Mouse (Mus musculus): ENCODE data around the gene Klf12. TPM values are rescaled to one million over a fixed set of nuclear protein-coding genes. Genes with fewer than 3 reads are reported as not detected.
A peak's percentile ranks its signal among the peaks of the same experiment; 100 is the strongest.

The Klf12 gene
- 7.6 and 11.1 TPM in 2 replicates for polyA plus RNA-seq (2012; rRNA removed)

- WGBS = 1% methylated on average over 37 of the region's 40 CpGs
- TF ChIP-seq POLR2A (IDR thresholded peaks at IDR 0.05; ENCODE audit: borderline replicate concordance, extremely low read depth, low read depth, low read length) (0 out of 2 replicates have a peak, but pooled peaks have one; percentile 21), CTCF (IDR thresholded peaks at IDR 0.05; ENCODE audit: insufficient read depth, low read length) (no peak)
- Histone ChIP-seq H3K4me1 (ENCODE audit: control insufficient read depth, insufficient read depth, low read length) (peaks cover 3% of the 10 kb centered on the region; the same call in 1 of the 2 replicates), H3K4me3 (replicated peaks; ENCODE audit: extremely low read depth, low read depth, low read length) (peak within 1 kb of the TSS; percentile 83)
- DNase-seq = peak; percentile 57
These were observed at the start of gene Klf12 for GRCm38 (mm10) chr14:100284119-100284860. Klf12 (minus strand) TSS chr14:100284679.

GRCm38 (mm10) chr14:100333369-100333768 is 48.9 kb upstream of the Klf12 start:
- 69% methylated on average over 2 of the region's 2 CpGs for WGBS
- DNase-seq = no peak
- H3K4me3 ChIP-seq (replicated peaks; ENCODE audit: extremely low read depth, low read depth, low read length) = no peak overlapping the region
- no peak for TF ChIP-seq POLR2A (IDR thresholded peaks at IDR 0.05; ENCODE audit: borderline replicate concordance, extremely low read depth, low read depth, low read length)
- no peak for TF ChIP-seq CTCF (IDR thresholded peaks at IDR 0.05; ENCODE audit: insufficient read depth, low read length)
- H3K4me1 ChIP-seq (ENCODE audit: control insufficient read depth, insufficient read depth, low read length) = no peaks in the 10 kb centered on the region

- DNase-seq = no peak
- TF ChIP-seq CTCF (IDR thresholded peaks at IDR 0.05; ENCODE audit: insufficient read depth, low read length) (no peak), POLR2A (IDR thresholded peaks at IDR 0.05; ENCODE audit: borderline replicate concordance, extremely low read depth, low read depth, low read length) (no peak)
- WGBS = 63% methylated on average over 6 of the region's 6 CpGs
- H3K4me1 ChIP-seq (ENCODE audit: control insufficient read depth, insufficient read depth, low read length) = no peaks in the 10 kb centered on the region
- H3K4me3 ChIP-seq (replicated peaks; ENCODE audit: extremely low read depth, low read depth, low read length) = no peak overlapping the region
These were observed 44.3 kb upstream of the Klf12 start for GRCm38 (mm10) chr14:100328602-100329276.

GRCm38 (mm10) chr14:100324303-100324702 is 39.8 kb upstream of the Klf12 start:
- 69% methylated on average over 7 of the region's 7 CpGs for WGBS
- H3K4me3 ChIP-seq (replicated peaks; ENCODE audit: extremely low read depth, low read depth, low read length) = no peak overlapping the region
- TF ChIP-seq POLR2A (IDR thresholded peaks at IDR 0.05; ENCODE audit: borderline replicate concordance, extremely low read depth, low read depth, low read length) (no peak), CTCF (IDR thresholded peaks at IDR 0.05; ENCODE audit: insufficient read depth, low read length) (no peak)
- no peak for DNase-seq
- no peaks in the 10 kb centered on the region for H3K4me1 ChIP-seq (ENCODE audit: control insufficient read depth, insufficient read depth, low read length)

- WGBS = 91% methylated on average over 6 of the region's 6 CpGs
These were observed 37.5 kb upstream of the Klf12 start for GRCm38 (mm10) chr14:100322012-100322411.

GRCm38 (mm10) chr14:100316780-100317179 is 32.3 kb upstream of the Klf12 start:
- H3K4me3 ChIP-seq (replicated peaks; ENCODE audit: extremely low read depth, low read depth, low read length) = no peak overlapping the region
- DNase-seq = no peak
- 59% methylated on average over 4 of the region's 4 CpGs for WGBS
- H3K4me1 ChIP-seq (ENCODE audit: control insufficient read depth, insufficient read depth, low read length) = no peaks in the 10 kb centered on the region
- no peak for TF ChIP-seq POLR2A (IDR thresholded peaks at IDR 0.05; ENCODE audit: borderline replicate concordance, extremely low read depth, low read depth, low read length)
- TF ChIP-seq CTCF (IDR thresholded peaks at IDR 0.05; ENCODE audit: insufficient read depth, low read length) = no peak

More at GRCm38 (mm10) chr14:100322012-100322411, 37.5 kb upstream of the Klf12 start:
- H3K4me3 ChIP-seq (replicated peaks; ENCODE audit: extremely low read depth, low read depth, low read length) = no peak overlapping the region
- TF ChIP-seq CTCF (IDR thresholded peaks at IDR 0.05; ENCODE audit: insufficient read depth, low read length) (no peak), POLR2A (IDR thresholded peaks at IDR 0.05; ENCODE audit: borderline replicate concordance, extremely low read depth, low read depth, low read length) (no peak)
- no peak for DNase-seq
- no peaks in the 10 kb centered on the region for H3K4me1 ChIP-seq (ENCODE audit: control insufficient read depth, insufficient read depth, low read length)

GRCm38 (mm10) chr14:100314099-100314498 is 29.6 kb upstream of the Klf12 start:
- 77% methylated on average over 4 of the region's 4 CpGs for WGBS
- no peak for DNase-seq
- TF ChIP-seq POLR2A (IDR thresholded peaks at IDR 0.05; ENCODE audit: borderline replicate concordance, extremely low read depth, low read depth, low read length) = no peak
- no peak for TF ChIP-seq CTCF (IDR thresholded peaks at IDR 0.05; ENCODE audit: insufficient read depth, low read length)
- H3K4me1 ChIP-seq (ENCODE audit: control insufficient read depth, insufficient read depth, low read length) = no peaks in the 10 kb centered on the region
- H3K4me3 ChIP-seq (replicated peaks; ENCODE audit: extremely low read depth, low read depth, low read length) = no peak overlapping the region

- no peak for DNase-seq
- Histone ChIP-seq H3K4me1 (ENCODE audit: control insufficient read depth, insufficient read depth, low read length) (no peaks in the 10 kb centered on the region), H3K4me3 (replicated peaks; ENCODE audit: extremely low read depth, low read depth, low read length) (no peak overlapping the region)
- TF ChIP-seq POLR2A (IDR thresholded peaks at IDR 0.05; ENCODE audit: borderline replicate concordance, extremely low read depth, low read depth, low read length) (no peak), CTCF (IDR thresholded peaks at IDR 0.05; ENCODE audit: insufficient read depth, low read length) (no peak)
- 69% methylated on average over 1 of the region's 1 CpGs for WGBS
These were observed 16.4 kb upstream of the Klf12 start for GRCm38 (mm10) chr14:100300905-100301304.

- TF ChIP-seq CTCF (IDR thresholded peaks at IDR 0.05; ENCODE audit: insufficient read depth, low read length) (no peak), POLR2A (IDR thresholded peaks at IDR 0.05; ENCODE audit: borderline replicate concordance, extremely low read depth, low read depth, low read length) (no peak)
- H3K4me1 ChIP-seq (ENCODE audit: control insufficient read depth, insufficient read depth, low read length) = no peaks in the 10 kb centered on the region
- no peak overlapping the region for H3K4me3 ChIP-seq (replicated peaks; ENCODE audit: extremely low read depth, low read depth, low read length)
- WGBS = 48% methylated on average over 6 of the region's 6 CpGs
- DNase-seq = no peak
These were observed 14.4 kb upstream of the Klf12 start for GRCm38 (mm10) chr14:100298892-100299291.
